Mouse (Mus musculus) heart, embryonic 10.5 days (tissue): ENCODE data around the gene 2310034G01Rik. TPM values are rescaled to one million over a fixed set of nuclear protein-coding genes. Genes with fewer than 3 reads are reported as not detected.

Experiments
- DNase-seq: peaks from one replicate; pipeline ENCODE4 v3.0.0-alpha.2; 2017; ENCODE audit warnings: low spot score
- H3K27ac ChIP-seq: fragments of 300-500 bp; sonication (generic); 2 replicates; pipeline ENCODE4 v1.5.1; 2016; ENCODE audit warnings: mild to moderate bottlenecking
- H3K27me3 ChIP-seq: fragments of 300-500 bp; sonication (generic); 2 replicates; pipeline ENCODE4 v1.6.1; 2016; ENCODE audit warnings: mild to moderate bottlenecking; ENCODE audit not compliant: poor library complexity, insufficient read depth, severe bottlenecking
- H3K36me3 ChIP-seq: fragments of 300-500 bp; sonication (generic); 2 replicates; pipeline ENCODE4 v1.6.1; 2016; ENCODE audit warnings: mild to moderate bottlenecking, moderate library complexity
- H3K4me1 ChIP-seq: fragments of 300-500 bp; sonication (generic); 2 replicates; pipeline ENCODE4 v1.6.1; 2016; ENCODE audit warnings: mild to moderate bottlenecking
- H3K4me3 ChIP-seq: fragments of 300-500 bp; sonication (generic); 2 replicates; pipeline ENCODE4 v1.5.1; 2016; ENCODE audit warnings: mild to moderate bottlenecking, moderate library complexity
- H3K9me3 ChIP-seq: fragments of 300-500 bp; sonication (generic); 2 replicates; pipeline ENCODE4 v1.6.1; 2016; ENCODE audit warnings: mild to moderate bottlenecking, moderate library complexity
- WGBS: fragments of 180-500 bp; shearing (Covaris S2); methylation state at CpG from one replicate; pipeline ENCODE4 v1.1.7; 2016; 5-methylcytosine and 5-hydroxymethylcytosine counted together
- microRNA counts: library from miRNA; unstranded; fragments of <30 nt; microRNA quantifications from one replicate; lab custom pipeline; 2017
- microRNA-seq: library from miRNA; unstranded; fragments of <30 nt; microRNA quantifications from one replicate; pipeline ENCODE4, GENCODE M21; 2017
- polyA plus RNA-seq: library from polyadenylated mRNA; unstranded; fragments of >200 nt; fragmentation: Nextera tagmentation; extraction: Ambion mirVana; gene quantifications from 2 replicates; pipeline ENCODE4 v1.2.1, GENCODE M21; 2016

The 2310034G01Rik gene
- polyA plus RNA-seq, 1 experiment from 2014 or later: 0.84 TPM

GRCm38 (mm10) chr19:46304216-46304841, 45.8 kb downstream of the 2310034G01Rik start, which contains the start of gene Nfkb2:
Gene Nfkb2, plus strand, starts transcription at chr19:46304320.
- Histone ChIP-seq H3K27ac (peak within 1 kb of the TSS; percentile 88), H3K9me3 (no peaks in the 10 kb centered on the region), H3K27me3 (peaks cover 38% of the 10 kb centered on the region), H3K4me3 (peak within 1 kb of the TSS; percentile 86), H3K4me1 (peaks cover 45% of the 10 kb centered on the region), H3K36me3 (peaks cover 12% of the 10 kb centered on the region; the same call in 1 of the 2 replicates)
- under 1% methylated on average over 39 of the region's 39 CpGs for WGBS
- peak; percentile 97 for DNase-seq

GRCm38 (mm10) chr19:46303251-46304215, 46.6 kb downstream of the 2310034G01Rik start:
- Histone ChIP-seq H3K27me3 (peaks cover 32% of the 10 kb centered on the region), H3K36me3 (peaks cover 12% of the 10 kb centered on the region; the same call in 1 of the 2 replicates), H3K9me3 (no peaks in the 10 kb centered on the region), H3K4me1 (peaks cover 39% of the 10 kb centered on the region), H3K27ac (0 out of 2 replicates have a peak overlapping the region, but pooled peaks have one; percentile 88), H3K4me3 (peak overlapping the region; percentile 86)
- 53% methylated on average over 18 of the region's 18 CpGs for WGBS
- DNase-seq: peak; percentile 72

DNA sequence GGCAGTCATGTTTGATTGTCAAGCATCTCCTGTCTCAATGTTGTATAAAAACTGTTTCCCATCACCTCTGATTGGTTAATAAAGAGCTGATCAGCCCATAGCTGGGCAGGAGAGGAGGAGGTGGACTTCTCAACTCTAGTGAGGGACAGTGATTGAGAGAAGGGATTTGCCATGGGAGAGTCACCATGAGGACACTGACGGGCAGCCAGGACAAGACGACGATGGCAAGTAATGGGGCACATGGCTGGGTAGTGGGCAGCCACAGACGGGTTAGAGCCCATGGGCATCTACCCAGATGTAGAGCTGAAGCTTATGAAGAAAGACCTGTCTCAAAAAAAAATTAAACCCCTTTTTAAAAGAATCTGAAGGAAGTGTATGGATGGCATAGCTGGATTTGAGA, 47.6 kb downstream of the 2310034G01Rik start:
- DNase-seq: peak; percentile 55
- Histone ChIP-seq H3K4me3 (no peak overlapping the region), H3K36me3 (peaks cover 2% of the 10 kb centered on the region; the same call in 1 of the 2 replicates), H3K27ac (no peak overlapping the region), H3K27me3 (peaks cover 22% of the 10 kb centered on the region), H3K4me1 (peaks cover 35% of the 10 kb centered on the region), H3K9me3 (no peaks in the 10 kb centered on the region)
- WGBS: 85% methylated on average over 4 of the region's 4 CpGs

DNA sequence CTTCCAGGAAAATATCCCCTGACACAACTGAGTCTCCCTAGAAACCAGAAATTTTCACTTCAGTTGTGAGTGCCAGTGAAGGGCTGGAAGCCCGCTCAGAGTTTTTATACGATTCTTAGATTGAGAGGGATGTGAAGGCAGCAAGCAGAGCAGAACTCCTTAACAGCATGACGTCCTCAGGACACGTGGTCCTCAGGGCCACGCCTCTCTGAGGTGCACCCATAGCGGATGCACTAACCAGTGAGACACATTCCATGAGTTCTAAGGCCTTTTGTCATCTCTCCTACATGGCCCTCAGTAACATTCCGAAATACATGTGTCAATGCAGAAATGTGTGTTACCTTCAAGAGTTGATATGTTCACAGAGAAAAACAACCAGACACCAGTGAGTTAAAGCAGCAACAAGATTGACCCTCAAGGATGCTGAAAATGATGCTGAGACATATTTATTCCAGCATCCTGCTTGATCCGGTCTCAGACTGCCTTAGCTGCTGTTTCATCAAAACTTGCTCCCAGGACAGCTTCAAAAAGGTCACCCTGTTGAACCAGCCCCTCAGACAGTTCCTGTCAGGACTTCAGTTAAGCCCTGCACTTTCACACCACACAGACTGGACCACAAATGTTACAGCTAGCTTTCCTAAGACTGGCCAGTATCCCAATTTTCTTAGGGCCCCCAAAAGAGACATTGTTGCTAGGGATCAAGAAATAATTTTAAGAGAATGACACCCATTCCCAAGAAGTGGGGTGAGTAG, 49.6 kb downstream of the 2310034G01Rik start:
- Histone ChIP-seq H3K36me3 (no peaks in the 10 kb centered on the region), H3K27me3 (0 out of 2 replicates have a peak, but pooled peaks cover 3% of the 10 kb centered on the region), H3K27ac (no peak overlapping the region), H3K4me3 (no peak overlapping the region), H3K9me3 (no peaks in the 10 kb centered on the region), H3K4me1 (peaks cover 21% of the 10 kb centered on the region; the same call in 1 of the 2 replicates)
- peak; percentile 51 for DNase-seq
- 40% methylated on average over 8 of the region's 8 CpGs for WGBS

MicroRNA genes within 50 kb of the gene (microRNA counts, 519-probe panel; counts per million panel counts)
- not detected for microRNA mmu-miR-146b (lab: Ali Mortazavi, UCI)

Small RNA genes lying within 50 kb of the gene (microRNA-seq; reads per million reads assigned to microRNA genes)
- not detected for gene Mir146b

Other genes with a start within 250 kb of the 2310034G01Rik start
- 0.10 TPM in 1 of 2 replicates, not detected in the other for gene Elovl3, start 218.4 kb downstream of the 2310034G01Rik start, polyA plus RNA-seq
- gene Pitx3, start 202.0 kb downstream of the 2310034G01Rik start, polyA plus RNA-seq: 0.87 and 0.89 TPM in 2 replicates
- 50.0 and 50.8 TPM in 2 replicates for gene Gbf1, start 197.8 kb downstream of the 2310034G01Rik start, polyA plus RNA-seq
- gene Nfkb2, start 46.0 kb downstream of the 2310034G01Rik start, polyA plus RNA-seq: 5.9 and 7.2 TPM in 2 replicates
- gene Psd, start 23.1 kb downstream of the 2310034G01Rik start, polyA plus RNA-seq: 6.9 and 10.1 TPM in 2 replicates
- 10.3 and 11.3 TPM in 2 replicates for gene Fbxl15, start 22.1 kb downstream of the 2310034G01Rik start, polyA plus RNA-seq
- gene Cuedc2, start 11.6 kb downstream of the 2310034G01Rik start, polyA plus RNA-seq: 146 and 153 TPM in 2 replicates
- 5.5 and 9.0 TPM in 2 replicates for gene Mfsd13a, start 9.2 kb downstream of the 2310034G01Rik start, polyA plus RNA-seq
- 124 and 137 TPM in 2 replicates for gene Actr1a, start 45.4 kb upstream of the 2310034G01Rik start, polyA plus RNA-seq
- 30.9 and 32.8 TPM in 2 replicates for gene Sufu, start 46.6 kb upstream of the 2310034G01Rik start, polyA plus RNA-seq
- 17.6 and 22.0 TPM in 2 replicates for gene Trim8, start 151.4 kb upstream of the 2310034G01Rik start, polyA plus RNA-seq
- 112 and 134 TPM in 2 replicates for gene Arl3, start 222.9 kb upstream of the 2310034G01Rik start, polyA plus RNA-seq
- gene Sfxn2, start 223.1 kb upstream of the 2310034G01Rik start, polyA plus RNA-seq: 14.2 and 14.5 TPM in 2 replicates
- 53.9 and 61.8 TPM in 2 replicates for gene Wbp1l, start 248.8 kb upstream of the 2310034G01Rik start, polyA plus RNA-seq